Mouse (Mus musculus) embryonic facial prominence, embryonic 14.5 days (tissue): ENCODE results near the gene Med13l. TPM values are rescaled to one million over a fixed set of nuclear protein-coding genes. Genes with fewer than 3 reads are reported as not detected.

Source experiments
- ATAC-seq: fragments of 200-750 bp; cut with Nextera tagmentation; 2 replicates; pipeline ENCODE4 v1.8.0; 2017; ENCODE audit warnings: low read depth, moderate number of reproducible peaks, moderate TSS enrichment
- DNase-seq: peaks from one replicate; pipeline ENCODE4 v3.0.0-alpha.2; 2015; ENCODE audit warnings: low spot score
- H3K27ac ChIP-seq: fragments of 300-500 bp; sonication (generic); replicated peaks from 2 replicates; pipeline ENCODE4 v1.5.1; 2014; ENCODE audit warnings: low read depth, mild to moderate bottlenecking, low read length, moderate library complexity
- H3K27me3 ChIP-seq: fragments of 300-500 bp; sonication (generic); replicated peaks from 2 replicates; pipeline ENCODE4 v1.6.1; 2014; ENCODE audit warnings: low read length; ENCODE audit not compliant: control insufficient read depth, insufficient read depth
- H3K36me3 ChIP-seq: fragments of 300-500 bp; sonication (generic); 2 replicates; pipeline ENCODE4 v1.6.1; 2014; ENCODE audit warnings: low read length, mixed read lengths; ENCODE audit not compliant: control insufficient read depth, insufficient read depth
- H3K4me1 ChIP-seq: fragments of 300-500 bp; sonication (generic); 2 replicates; pipeline ENCODE4 v1.6.1; 2014; ENCODE audit warnings: antibody characterized with exemption, low read length; ENCODE audit not compliant: control insufficient read depth, insufficient read depth
- H3K4me2 ChIP-seq: fragments of 300-500 bp; sonication (generic); 2 replicates; pipeline ENCODE4 v1.6.1; 2014; ENCODE audit warnings: low read depth, mild to moderate bottlenecking, low read length, moderate library complexity, mixed read lengths
- H3K4me3 ChIP-seq: fragments of 300-500 bp; sonication (generic); 2 replicates; pipeline ENCODE4 v1.5.1; 2014; ENCODE audit warnings: low read depth, mild to moderate bottlenecking, low read length
- H3K9ac ChIP-seq: fragments of 300-500 bp; sonication (generic); 2 replicates; pipeline ENCODE4 v1.6.1; 2014; ENCODE audit warnings: low read depth, mild to moderate bottlenecking, low read length, moderate library complexity, mixed read lengths
- H3K9me3 ChIP-seq: fragments of 300-500 bp; sonication (generic); 2 replicates; pipeline ENCODE4 v1.6.1; 2016; ENCODE audit warnings: low read length; ENCODE audit not compliant: control insufficient read depth
- WGBS: fragments of 180-500 bp; shearing (Covaris S2); extraction: QIAGEN DNeasy Blood & Tissue Kit; methylation state at CpG from one replicate; pipeline ENCODE4 v1.1.7; 2014; 5-methylcytosine and 5-hydroxymethylcytosine counted together
- polyA plus RNA-seq: library from polyadenylated mRNA; unstranded; fragments of >200 nt; fragmentation: Nextera tagmentation; extraction: Ambion mirVana; gene quantifications from 2 replicates; pipeline ENCODE4 v1.2.1, GENCODE M21; 2014

Gene Med13l
- polyA plus RNA-seq, 1 experiment from 2014 or later: 16.5 TPM

GRCm38 (mm10) chr5:118591826-118592499 lies 31.5 kb downstream of the Med13l start:
- H3K9ac ChIP-seq: 0 out of 2 replicates have a peak overlapping the region, but pooled peaks have one; percentile 42
- H3K9me3 ChIP-seq: no peaks in the 10 kb centered on the region
- peak overlapping the region; percentile 57; the same call in 1 of the 2 replicates for H3K27ac ChIP-seq
- no peaks in the 10 kb centered on the region for H3K27me3 ChIP-seq
- no peak overlapping the region for H3K4me3 ChIP-seq
- peak overlapping the region; percentile 35 for H3K4me2 ChIP-seq
- 0 out of 2 replicates have a peak, but pooled peaks cover 6% of the 10 kb centered on the region for H3K36me3 ChIP-seq
- ATAC-seq: no peak
- WGBS: 28% methylated on average over 11 of the region's 11 CpGs
- peaks cover 34% of the 10 kb centered on the region for H3K4me1 ChIP-seq
- peak; percentile 39 for DNase-seq

GRCm38 (mm10) chr5:118594470-118595236 lies 34.2 kb downstream of the Med13l start:
- DNase-seq: peak; percentile 65
- H3K36me3 ChIP-seq: 0 out of 2 replicates have a peak, but pooled peaks cover 6% of the 10 kb centered on the region
- no peaks in the 10 kb centered on the region for H3K27me3 ChIP-seq
- no peak overlapping the region; the same call in 1 of the 2 replicates for H3K27ac ChIP-seq
- H3K4me3 ChIP-seq: no peak overlapping the region
- no peak overlapping the region for H3K4me2 ChIP-seq
- ATAC-seq: peak; percentile 47; the same call in 1 of the 2 replicates
- H3K9ac ChIP-seq: no peak overlapping the region
- H3K9me3 ChIP-seq: no peaks in the 10 kb centered on the region
- H3K4me1 ChIP-seq: peaks cover 29% of the 10 kb centered on the region
- WGBS: 59% methylated on average over 14 of the region's 14 CpGs

DNA sequence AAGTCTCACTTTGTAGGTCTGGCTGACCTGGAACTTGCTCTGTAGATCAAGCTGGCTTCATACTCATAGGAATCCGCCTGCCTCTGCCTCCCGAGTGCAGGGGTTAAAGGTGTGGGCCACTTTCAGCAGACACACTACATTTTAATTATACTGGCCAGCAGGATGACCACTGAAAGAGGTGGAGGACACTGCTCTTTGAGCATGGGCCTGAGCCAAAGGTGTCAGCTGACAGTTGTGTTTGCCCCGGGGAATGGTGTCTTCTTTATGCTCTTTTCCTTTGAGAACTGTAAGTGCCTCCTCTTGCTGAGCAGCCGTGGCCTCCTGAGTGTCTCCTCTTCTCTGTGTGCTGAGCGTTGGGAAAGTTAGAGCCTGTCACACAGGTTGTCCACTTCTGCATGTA lies 35.4 kb downstream of the Med13l start:
- Histone ChIP-seq H3K9me3 (no peaks in the 10 kb centered on the region), H3K27ac (no peak overlapping the region), H3K4me3 (no peak overlapping the region), H3K36me3 (0 out of 2 replicates have a peak, but pooled peaks cover 6% of the 10 kb centered on the region), H3K9ac (no peak overlapping the region), H3K27me3 (no peaks in the 10 kb centered on the region), H3K4me1 (peaks cover 32% of the 10 kb centered on the region), H3K4me2 (no peak overlapping the region)
- WGBS: 83% methylated on average over 5 of the region's 5 CpGs
- DNase-seq (no peak), ATAC-seq (no peak)

- ATAC-seq: no peak
- H3K9ac ChIP-seq: no peak overlapping the region
- H3K27ac ChIP-seq: no peak overlapping the region
- no peak overlapping the region for H3K4me3 ChIP-seq
- 86% methylated on average over 14 of the region's 15 CpGs for WGBS
- no peak for DNase-seq
- no peaks in the 10 kb centered on the region for H3K9me3 ChIP-seq
- 0 out of 2 replicates have a peak, but pooled peaks cover 6% of the 10 kb centered on the region for H3K36me3 ChIP-seq
- H3K4me2 ChIP-seq: no peak overlapping the region
- no peaks in the 10 kb centered on the region for H3K27me3 ChIP-seq
- H3K4me1 ChIP-seq: peaks cover 32% of the 10 kb centered on the region
These were observed 36.1 kb downstream of the Med13l start for GRCm38 (mm10) chr5:118596452-118597092.

DNA sequence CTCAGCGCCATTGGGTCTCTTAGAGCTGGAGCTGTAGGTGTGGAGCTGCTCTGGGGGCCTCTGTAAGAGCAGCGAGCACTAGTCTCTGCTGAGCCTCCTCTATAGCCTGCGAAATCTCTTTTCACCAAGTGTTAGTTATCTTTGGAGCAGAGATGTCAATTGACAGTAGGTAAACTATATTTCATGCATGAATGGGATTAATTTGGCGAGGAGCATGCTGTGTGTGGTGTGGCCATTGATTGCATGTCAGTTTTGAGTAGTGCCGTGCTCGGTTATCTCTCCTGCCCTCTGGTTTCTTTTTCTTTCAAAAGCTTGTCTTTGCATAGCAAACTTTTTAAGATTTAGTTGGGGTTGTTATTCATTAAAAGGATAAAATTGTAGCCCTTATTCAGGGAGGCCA lies 38.1 kb downstream of the Med13l start:
- H3K27me3 ChIP-seq: no peaks in the 10 kb centered on the region
- H3K4me1 ChIP-seq: peaks cover 32% of the 10 kb centered on the region
- 73% methylated on average over 6 of the region's 6 CpGs for WGBS
- no peak overlapping the region for H3K4me2 ChIP-seq
- no peaks in the 10 kb centered on the region for H3K9me3 ChIP-seq
- H3K36me3 ChIP-seq: 0 out of 2 replicates have a peak, but pooled peaks cover 6% of the 10 kb centered on the region
- DNase-seq (no peak), ATAC-seq (no peak)
- H3K27ac ChIP-seq: no peak overlapping the region
- no peak overlapping the region for H3K4me3 ChIP-seq
- no peak overlapping the region for H3K9ac ChIP-seq

DNA sequence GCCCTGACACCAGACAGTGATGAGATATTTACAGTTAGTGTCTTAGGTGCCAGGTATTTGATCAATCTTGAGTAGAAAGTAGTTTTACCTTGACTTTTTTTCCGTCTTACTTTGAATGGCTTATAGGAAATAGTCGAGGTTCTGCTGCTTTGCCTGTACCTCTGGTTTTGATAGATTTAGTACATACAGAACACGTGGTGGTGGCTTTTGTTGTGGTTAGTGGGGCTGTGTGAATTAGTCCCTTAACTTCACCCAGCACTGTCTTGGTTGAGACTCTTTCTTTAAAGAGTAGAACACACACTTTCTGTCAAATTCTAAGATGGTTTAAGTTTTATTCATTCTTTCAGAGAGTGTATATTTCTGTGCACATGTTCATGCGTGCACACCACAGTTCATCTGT lies 41.0 kb downstream of the Med13l start:
- no peak overlapping the region for H3K4me2 ChIP-seq
- H3K4me3 ChIP-seq: no peak overlapping the region
- 64% methylated on average over 4 of the region's 4 CpGs for WGBS
- no peaks in the 10 kb centered on the region for H3K9me3 ChIP-seq
- ATAC-seq (no peak), DNase-seq (no peak)
- no peak overlapping the region for H3K9ac ChIP-seq
- H3K36me3 ChIP-seq: no peaks in the 10 kb centered on the region
- peaks cover 41% of the 10 kb centered on the region for H3K4me1 ChIP-seq
- H3K27me3 ChIP-seq: no peaks in the 10 kb centered on the region
- H3K27ac ChIP-seq: no peak overlapping the region

- DNase-seq (no peak), ATAC-seq (no peak)
- WGBS: 65% methylated on average over 7 of the region's 7 CpGs
- no peak overlapping the region for H3K27ac ChIP-seq
- H3K36me3 ChIP-seq: no peaks in the 10 kb centered on the region
- H3K4me2 ChIP-seq: no peak overlapping the region
- H3K9me3 ChIP-seq: no peaks in the 10 kb centered on the region
- H3K9ac ChIP-seq: no peak overlapping the region
- H3K4me1 ChIP-seq: peaks cover 45% of the 10 kb centered on the region
- no peak overlapping the region for H3K4me3 ChIP-seq
- H3K27me3 ChIP-seq: no peaks in the 10 kb centered on the region
These were observed 42.2 kb downstream of the Med13l start for GRCm38 (mm10) chr5:118602706-118603105.

DNA sequence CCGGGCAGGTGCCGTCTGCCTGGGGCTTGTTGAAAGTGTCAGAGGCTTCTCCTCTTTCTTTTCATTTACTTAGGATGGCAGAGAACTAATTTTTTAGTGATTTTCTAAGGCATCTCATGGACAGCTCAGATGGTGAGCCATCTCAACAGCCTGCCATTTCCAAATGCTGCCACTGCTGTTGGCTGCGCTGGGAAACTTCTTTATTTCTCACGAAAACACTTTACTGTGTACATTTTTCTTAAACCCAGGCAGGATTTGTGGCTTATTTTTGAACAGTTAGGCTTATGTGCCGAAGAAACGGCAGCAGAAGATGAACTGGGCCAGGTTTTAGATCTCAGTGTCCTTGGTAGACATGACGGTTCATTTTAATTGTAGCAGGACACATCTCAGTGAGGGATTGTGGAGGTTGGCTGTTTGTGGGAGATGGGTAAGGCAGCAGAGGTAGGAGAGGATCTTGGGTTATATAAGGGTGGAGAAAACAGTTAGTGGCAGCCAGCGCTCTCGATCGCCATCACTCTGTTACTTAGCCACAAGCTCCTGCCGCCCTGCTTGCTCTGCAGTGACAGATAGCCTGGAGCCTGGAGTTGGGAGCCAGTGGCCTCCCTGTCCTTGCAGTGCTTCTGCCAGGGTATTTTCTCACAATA lies 45.1 kb downstream of the Med13l start:
- ATAC-seq (no peak), DNase-seq (no peak)
- Histone ChIP-seq H3K9ac (no peak overlapping the region), H3K27me3 (no peaks in the 10 kb centered on the region), H3K4me1 (peaks cover 34% of the 10 kb centered on the region), H3K9me3 (no peaks in the 10 kb centered on the region), H3K27ac (no peak overlapping the region), H3K36me3 (no peaks in the 10 kb centered on the region), H3K4me3 (no peak overlapping the region), H3K4me2 (no peak overlapping the region)
- WGBS: 78% methylated on average over 11 of the region's 11 CpGs
